Mouse (Mus musculus) hindbrain, embryonic 11.5 days (tissue): Measurements from ENCODE around the gene Gm42791. TPM values are rescaled to one million over a fixed set of nuclear protein-coding genes. Genes with fewer than 3 reads are reported as not detected.

ENCODE experiments used
- ATAC-seq: fragments of 200-750 bp; cut with Nextera tagmentation; 2 replicates; pipeline ENCODE4 v1.8.0; 2017; ENCODE audit warnings: mild to moderate bottlenecking, moderate TSS enrichment, moderate library complexity; ENCODE audit not compliant: low FRiP score
- DNase-seq: peaks from one replicate; pipeline ENCODE4 v3.0.0-alpha.2; 2015; ENCODE audit warnings: low spot score
- H3K27ac ChIP-seq: fragments of 300-500 bp; sonication (generic); 2 replicates; pipeline ENCODE4 v1.5.1; 2014; ENCODE audit warnings: mild to moderate bottlenecking, low read depth, low read length
- H3K27me3 ChIP-seq: fragments of 300-500 bp; sonication (generic); 2 replicates; pipeline ENCODE4 v1.6.1; 2014; ENCODE audit warnings: mild to moderate bottlenecking, low read length, moderate library complexity, mixed read lengths; ENCODE audit not compliant: control insufficient read depth, insufficient read depth
- H3K36me3 ChIP-seq: fragments of 300-500 bp; sonication (generic); 2 replicates; pipeline ENCODE4 v1.6.1; 2014; ENCODE audit warnings: mild to moderate bottlenecking, low read length, moderate library complexity, mixed read lengths; ENCODE audit not compliant: control insufficient read depth, insufficient read depth
- H3K4me1 ChIP-seq: fragments of 300-500 bp; sonication (generic); replicated peaks from 2 replicates; pipeline ENCODE4 v1.6.1; 2014; ENCODE audit warnings: low read length, mixed read lengths; ENCODE audit not compliant: control insufficient read depth, insufficient read depth
- H3K4me2 ChIP-seq: fragments of 300-500 bp; sonication (generic); replicated peaks from 2 replicates; pipeline ENCODE4 v1.6.1; 2014; ENCODE audit warnings: mild to moderate bottlenecking, low read depth, low read length
- H3K4me3 ChIP-seq: fragments of 300-500 bp; sonication (generic); 2 replicates; pipeline ENCODE4 v1.5.1; 2014; ENCODE audit warnings: low read depth, low read length
- H3K9ac ChIP-seq: fragments of 300-500 bp; sonication (generic); 2 replicates; pipeline ENCODE4 v1.6.1; 2014; ENCODE audit warnings: low read depth, low read length
- H3K9me3 ChIP-seq: fragments of 300-500 bp; sonication (generic); 2 replicates; pipeline ENCODE4 v1.6.1; 2016; ENCODE audit warnings: low read length; ENCODE audit not compliant: control insufficient read depth
- WGBS: fragments of 180-500 bp; shearing (Covaris S2); extraction: QIAGEN DNeasy Blood & Tissue Kit; methylation state at CpG from one replicate; pipeline ENCODE4 v1.1.7; 2014; 5-methylcytosine and 5-hydroxymethylcytosine counted together
- polyA plus RNA-seq: library from polyadenylated mRNA; unstranded; fragments of >200 nt; fragmentation: Nextera tagmentation; extraction: Ambion mirVana; gene quantifications from 2 replicates; pipeline ENCODE4 v1.2.1, GENCODE M21; 2014

Gm42791 gene
- polyA plus RNA-seq, 1 experiment from 2014 or later = not detected

- H3K27ac ChIP-seq = no peak overlapping the region
- H3K27me3 ChIP-seq = no peaks in the 10 kb centered on the region
- no peaks in the 10 kb centered on the region for H3K36me3 ChIP-seq
- no peak overlapping the region for H3K4me3 ChIP-seq
- WGBS = 96% methylated on average over 11 of the region's 11 CpGs
- DNase-seq (no peak), ATAC-seq (no peak)
- peaks cover 3% of the 10 kb centered on the region; the same call in 1 of the 2 replicates for H3K9me3 ChIP-seq
- no peak overlapping the region for H3K9ac ChIP-seq
- H3K4me2 ChIP-seq = no peak overlapping the region
- H3K4me1 ChIP-seq = peaks cover 4% of the 10 kb centered on the region; the same call in 1 of the 2 replicates
Observed at GRCm38 (mm10) chr5:148992598-148992997, 2.3 kb downstream of the Gm42791 start.

- Histone ChIP-seq H3K27ac (no peak overlapping the region), H3K4me3 (no peak overlapping the region), H3K9me3 (peaks cover 3% of the 10 kb centered on the region; the same call in 1 of the 2 replicates), H3K4me1 (no peaks in the 10 kb centered on the region; the same call in 1 of the 2 replicates), H3K9ac (no peak overlapping the region), H3K36me3 (no peaks in the 10 kb centered on the region), H3K4me2 (no peak overlapping the region), H3K27me3 (no peaks in the 10 kb centered on the region)
- DNase-seq = no peak
- no peak for ATAC-seq
- WGBS = 77% methylated on average over 12 of the region's 12 CpGs
Observed at GRCm38 (mm10) chr5:148990891-148991311, 4.0 kb downstream of the Gm42791 start.

- no peaks in the 10 kb centered on the region for H3K4me1 ChIP-seq
- H3K9ac ChIP-seq = no peak overlapping the region
- WGBS = 86% methylated on average over 7 of the region's 7 CpGs
- DNase-seq (no peak), ATAC-seq (no peak)
- H3K27ac ChIP-seq = no peak overlapping the region
- H3K4me3 ChIP-seq = no peak overlapping the region
- H3K27me3 ChIP-seq = no peaks in the 10 kb centered on the region
- H3K9me3 ChIP-seq = peaks cover 3% of the 10 kb centered on the region; the same call in 1 of the 2 replicates
- H3K36me3 ChIP-seq = 0 out of 2 replicates have a peak, but pooled peaks cover 2% of the 10 kb centered on the region
- H3K4me2 ChIP-seq = no peak overlapping the region
Observed at GRCm38 (mm10) chr5:148989480-148989879, 5.5 kb downstream of the Gm42791 start.

GRCm38 (mm10) chr5:148984961-148985360 lies 10.0 kb downstream of the Gm42791 start:
- ATAC-seq (no peak), DNase-seq (no peak)
- no peak overlapping the region for H3K4me3 ChIP-seq
- no peak overlapping the region for H3K4me2 ChIP-seq
- H3K9ac ChIP-seq = no peak overlapping the region
- 39% methylated on average over 13 of the region's 13 CpGs for WGBS
- 0 out of 2 replicates have a peak, but pooled peaks cover 2% of the 10 kb centered on the region for H3K36me3 ChIP-seq
- no peaks in the 10 kb centered on the region for H3K4me1 ChIP-seq
- no peak overlapping the region for H3K27ac ChIP-seq
- H3K9me3 ChIP-seq = peaks cover 3% of the 10 kb centered on the region; the same call in 1 of the 2 replicates
- no peaks in the 10 kb centered on the region for H3K27me3 ChIP-seq

- DNase-seq (no peak), ATAC-seq (no peak)
- 0 out of 2 replicates have a peak, but pooled peaks cover 2% of the 10 kb centered on the region for H3K36me3 ChIP-seq
- H3K9me3 ChIP-seq = peaks cover 3% of the 10 kb centered on the region; the same call in 1 of the 2 replicates
- H3K27me3 ChIP-seq = no peaks in the 10 kb centered on the region
- H3K4me1 ChIP-seq = no peaks in the 10 kb centered on the region
- no peak overlapping the region for H3K4me2 ChIP-seq
- H3K4me3 ChIP-seq = no peak overlapping the region
- no peak overlapping the region for H3K9ac ChIP-seq
- H3K27ac ChIP-seq = no peak overlapping the region
- WGBS = 96% methylated on average over 1 of the region's 1 CpGs
Observed at GRCm38 (mm10) chr5:148983696-148984095, 11.3 kb downstream of the Gm42791 start.

- Histone ChIP-seq H3K27ac (no peak overlapping the region), H3K4me2 (no peak overlapping the region), H3K36me3 (0 out of 2 replicates have a peak, but pooled peaks cover 2% of the 10 kb centered on the region), H3K9me3 (peaks cover 3% of the 10 kb centered on the region; the same call in 1 of the 2 replicates), H3K4me3 (no peak overlapping the region), H3K9ac (no peak overlapping the region), H3K27me3 (no peaks in the 10 kb centered on the region), H3K4me1 (no peaks in the 10 kb centered on the region)
- 76% methylated on average over 12 of the region's 12 CpGs for WGBS
- DNase-seq (no peak), ATAC-seq (no peak)
Observed at GRCm38 (mm10) chr5:148983108-148983664, 11.8 kb downstream of the Gm42791 start.

- DNase-seq (no peak), ATAC-seq (no peak)
- H3K36me3 ChIP-seq = 0 out of 2 replicates have a peak, but pooled peaks cover 2% of the 10 kb centered on the region
- no peak overlapping the region for H3K9ac ChIP-seq
- no peak overlapping the region for H3K27ac ChIP-seq
- H3K4me1 ChIP-seq = no peaks in the 10 kb centered on the region
- H3K4me3 ChIP-seq = no peak overlapping the region
- no peaks in the 10 kb centered on the region for H3K27me3 ChIP-seq
- 94% methylated on average over 7 of the region's 7 CpGs for WGBS
- no peak overlapping the region for H3K4me2 ChIP-seq
- H3K9me3 ChIP-seq = no peaks in the 10 kb centered on the region
Observed at GRCm38 (mm10) chr5:148982396-148982795, 12.6 kb downstream of the Gm42791 start.

GRCm38 (mm10) chr5:148980607-148981006 lies 14.3 kb downstream of the Gm42791 start:
- Histone ChIP-seq H3K27me3 (no peaks in the 10 kb centered on the region), H3K27ac (no peak overlapping the region), H3K9me3 (no peaks in the 10 kb centered on the region), H3K4me2 (no peak overlapping the region), H3K9ac (no peak overlapping the region), H3K36me3 (0 out of 2 replicates have a peak, but pooled peaks cover 2% of the 10 kb centered on the region), H3K4me3 (no peak overlapping the region), H3K4me1 (no peaks in the 10 kb centered on the region)
- ATAC-seq (no peak), DNase-seq (no peak)
- WGBS = 49% methylated on average over 6 of the region's 6 CpGs
